Mouse (Mus musculus) stomach, postnatal 0 days (tissue): Measurements from ENCODE around the gene Zfp740.

Source experiments
- CTCF ChIP-seq: IDR thresholded peaks from 2 replicates; pipeline ENCODE4 v1.5.1; 2016; ENCODE audit warnings: antibody characterized with exemption, low read depth, mild to moderate bottlenecking, moderate library complexity
- EP300 ChIP-seq: optimal IDR thresholded peaks from 2 replicates; pipeline ENCODE3; 2016; ENCODE audit warnings: antibody characterized with exemption

- no peak for TF ChIP-seq CTCF
- TF ChIP-seq EP300 = no peak
Measured at GRCm38 (mm10) chr15:102231748-102232147, 28.7 kb downstream of the Zfp740 start, which contains the start of gene Itgb7.
